Mouse (Mus musculus): Measurements from ENCODE around the gene Slc2a10. TPM values are rescaled to one million over a fixed set of nuclear protein-coding genes. Genes with fewer than 3 reads are reported as not detected.
"Not testable (repeated sequence)": the region's sequence is repeated elsewhere in the genome, so short reads cannot be mapped to it uniquely, and the experiment has no call there.

Gene Slc2a10
- polyA plus RNA-seq, 1 experiment from 2014 or later = 2.8 TPM

GRCm38 (mm10) chr2:165493587-165494210 is 9.9 kb upstream of the Slc2a10 start:
- DNase-seq (ENCODE audit: low spot score, missing footprints) (peak; percentile 93), ATAC-seq (ENCODE audit: low FRiP score) (peak; percentile 71)
- Histone ChIP-seq H3K4me3 (ENCODE audit: low read depth, low read length) (peak overlapping the region; percentile 71), H3K27ac (ENCODE audit: low read depth, low read length) (peak overlapping the region; percentile 75), H3K27me3 (ENCODE audit: control insufficient read depth, insufficient read depth, low read length) (no peaks in the 10 kb centered on the region), H3K9me3 (ENCODE audit: control insufficient read depth, low read length) (no peaks in the 10 kb centered on the region), H3K9ac (ENCODE audit: low read length) (peak overlapping the region; percentile 84), H3K4me2 (peak overlapping the region; percentile 73), H3K36me3 (ENCODE audit: control insufficient read depth, insufficient read depth, low read length) (peaks cover 5% of the 10 kb centered on the region; the same call in 1 of the 2 replicates), H3K4me1 (ENCODE audit: control insufficient read depth, insufficient read depth, low read length) (peaks cover 22% of the 10 kb centered on the region)
- WGBS = 8% methylated on average over 17 of the region's 17 CpGs

GRCm38 (mm10) chr2:165494495-165494894 is 9.1 kb upstream of the Slc2a10 start:
- WGBS = 52% methylated on average over 2 of the region's 2 CpGs
- H3K4me2 ChIP-seq = no peak overlapping the region

GRCm38 (mm10) chr2:165496251-165496650 is 7.3 kb upstream of the Slc2a10 start:
- Histone ChIP-seq H3K4me1 (ENCODE audit: control insufficient read depth, insufficient read depth, low read length) (peaks cover 22% of the 10 kb centered on the region), H3K9me3 (ENCODE audit: control insufficient read depth, low read length) (no peaks in the 10 kb centered on the region), H3K9ac (ENCODE audit: low read length) (no peak overlapping the region), H3K27ac (ENCODE audit: low read depth, low read length) (no peak overlapping the region), H3K36me3 (ENCODE audit: control insufficient read depth, insufficient read depth, low read length) (no peaks in the 10 kb centered on the region), H3K4me3 (ENCODE audit: low read depth, low read length) (no peak overlapping the region), H3K27me3 (ENCODE audit: control insufficient read depth, insufficient read depth, low read length) (no peaks in the 10 kb centered on the region), H3K4me2 (no peak overlapping the region)
- DNase-seq (ENCODE audit: low spot score, missing footprints) (peak; percentile 88), ATAC-seq (ENCODE audit: low FRiP score) (no peak)

More at GRCm38 (mm10) chr2:165494495-165494894, 9.1 kb upstream of the Slc2a10 start:
- no peak overlapping the region for H3K4me3 ChIP-seq (ENCODE audit: low read depth, low read length)
- peak overlapping the region; percentile 75 for H3K27ac ChIP-seq (ENCODE audit: low read depth, low read length)
- peaks cover 2% of the 10 kb centered on the region; the same call in 1 of the 2 replicates for H3K36me3 ChIP-seq (ENCODE audit: control insufficient read depth, insufficient read depth, low read length)
- no peak overlapping the region for H3K9ac ChIP-seq (ENCODE audit: low read length)
- no peaks in the 10 kb centered on the region for H3K9me3 ChIP-seq (ENCODE audit: control insufficient read depth, low read length)
- peaks cover 22% of the 10 kb centered on the region for H3K4me1 ChIP-seq (ENCODE audit: control insufficient read depth, insufficient read depth, low read length)
- DNase-seq (ENCODE audit: low spot score, missing footprints) (peak; percentile 82), ATAC-seq (ENCODE audit: low FRiP score) (no peak; the same call in 1 of the 2 replicates)
- H3K27me3 ChIP-seq (ENCODE audit: control insufficient read depth, insufficient read depth, low read length) = no peaks in the 10 kb centered on the region

GRCm38 (mm10) chr2:165497706-165498275 is 5.8 kb upstream of the Slc2a10 start:
- H3K4me1 ChIP-seq (ENCODE audit: control insufficient read depth, insufficient read depth, low read length) = peaks cover 14% of the 10 kb centered on the region
- no peak overlapping the region for H3K9ac ChIP-seq (ENCODE audit: low read length)
- no peaks in the 10 kb centered on the region for H3K36me3 ChIP-seq (ENCODE audit: control insufficient read depth, insufficient read depth, low read length)
- H3K4me3 ChIP-seq (ENCODE audit: low read depth, low read length) = no peak overlapping the region
- H3K9me3 ChIP-seq (ENCODE audit: control insufficient read depth, low read length) = no peaks in the 10 kb centered on the region
- DNase-seq (ENCODE audit: low spot score, missing footprints) (no peak), ATAC-seq (ENCODE audit: low FRiP score) (no peak)
- H3K27me3 ChIP-seq (ENCODE audit: control insufficient read depth, insufficient read depth, low read length) = no peaks in the 10 kb centered on the region
- no peak overlapping the region for H3K27ac ChIP-seq (ENCODE audit: low read depth, low read length)
- no peak overlapping the region for H3K4me2 ChIP-seq
- 83% methylated on average over 2 of the region's 2 CpGs for WGBS

GRCm38 (mm10) chr2:165498816-165499215 is 4.8 kb upstream of the Slc2a10 start:
- DNase-seq (ENCODE audit: low spot score, missing footprints) (peak; percentile 62), ATAC-seq (ENCODE audit: low FRiP score) (no peak)
- Histone ChIP-seq H3K4me1 (ENCODE audit: control insufficient read depth, insufficient read depth, low read length) (peaks cover 12% of the 10 kb centered on the region), H3K36me3 (ENCODE audit: control insufficient read depth, insufficient read depth, low read length) (no peaks in the 10 kb centered on the region), H3K4me2 (no peak overlapping the region), H3K9me3 (ENCODE audit: control insufficient read depth, low read length) (no peaks in the 10 kb centered on the region), H3K27me3 (ENCODE audit: control insufficient read depth, insufficient read depth, low read length) (no peaks in the 10 kb centered on the region), H3K4me3 (ENCODE audit: low read depth, low read length) (no peak overlapping the region), H3K27ac (ENCODE audit: low read depth, low read length) (no peak overlapping the region), H3K9ac (ENCODE audit: low read length) (no peak overlapping the region)
- WGBS = 85% methylated on average over 6 of the region's 6 CpGs

GRCm38 (mm10) chr2:165509686-165510085 is 6.1 kb downstream of the Slc2a10 start:
- no peak overlapping the region for H3K4me2 ChIP-seq
- H3K9ac ChIP-seq (ENCODE audit: low read length) = no peak overlapping the region
- H3K27ac ChIP-seq (ENCODE audit: low read depth, low read length) = no peak overlapping the region
- WGBS = 80% methylated on average over 9 of the region's 9 CpGs
- ATAC-seq (ENCODE audit: low FRiP score) = no peak
- no peaks in the 10 kb centered on the region for H3K36me3 ChIP-seq (ENCODE audit: control insufficient read depth, insufficient read depth, low read length)
- H3K27me3 ChIP-seq (ENCODE audit: control insufficient read depth, insufficient read depth, low read length) = no peaks in the 10 kb centered on the region
- DNase-seq (ENCODE audit: low spot score, missing footprints) = peak; percentile 44
- H3K4me3 ChIP-seq (ENCODE audit: low read depth, low read length) = no peak overlapping the region
- H3K4me1 ChIP-seq (ENCODE audit: control insufficient read depth, insufficient read depth, low read length) = 0 out of 2 replicates have a peak, but pooled peaks cover 2% of the 10 kb centered on the region
- H3K9me3 ChIP-seq (ENCODE audit: control insufficient read depth, low read length) = no peaks in the 10 kb centered on the region

GRCm38 (mm10) chr2:165510466-165510865 is 6.9 kb downstream of the Slc2a10 start:
- H3K36me3 ChIP-seq (ENCODE audit: control insufficient read depth, insufficient read depth, low read length) = no peaks in the 10 kb centered on the region
- no peak overlapping the region for H3K4me2 ChIP-seq
- no peaks in the 10 kb centered on the region for H3K9me3 ChIP-seq (ENCODE audit: control insufficient read depth, low read length)
- ATAC-seq (ENCODE audit: low FRiP score) = no peak
- 70% methylated on average over 5 of the region's 5 CpGs for WGBS
- no peaks in the 10 kb centered on the region for H3K27me3 ChIP-seq (ENCODE audit: control insufficient read depth, insufficient read depth, low read length)
- H3K9ac ChIP-seq (ENCODE audit: low read length) = no peak overlapping the region
- DNase-seq (ENCODE audit: low spot score, missing footprints) = no peak
- no peak overlapping the region for H3K27ac ChIP-seq (ENCODE audit: low read depth, low read length)
- 0 out of 2 replicates have a peak, but pooled peaks cover 2% of the 10 kb centered on the region for H3K4me1 ChIP-seq (ENCODE audit: control insufficient read depth, insufficient read depth, low read length)
- no peak overlapping the region for H3K4me3 ChIP-seq (ENCODE audit: low read depth, low read length)

- not testable (repeated sequence) for H3K4me3 ChIP-seq (ENCODE audit: low read depth, low read length); H3K4me1 ChIP-seq (ENCODE audit: control insufficient read depth, insufficient read depth, low read length); DNase-seq (ENCODE audit: low spot score, missing footprints); H3K4me2 ChIP-seq; H3K27ac ChIP-seq (ENCODE audit: low read depth, low read length); ATAC-seq (ENCODE audit: low FRiP score); H3K27me3 ChIP-seq (ENCODE audit: control insufficient read depth, insufficient read depth, low read length); H3K36me3 ChIP-seq (ENCODE audit: control insufficient read depth, insufficient read depth, low read length); H3K9me3 ChIP-seq (ENCODE audit: control insufficient read depth, low read length); H3K9ac ChIP-seq (ENCODE audit: low read length)
- WGBS = 75% methylated on average over 2 of the region's 2 CpGs
Observed at GRCm38 (mm10) chr2:165510914-165511458, 7.4 kb downstream of the Slc2a10 start.

GRCm38 (mm10) chr2:165511530-165511929 is 7.9 kb downstream of the Slc2a10 start:
- H3K27ac ChIP-seq (ENCODE audit: low read depth, low read length); DNase-seq (ENCODE audit: low spot score, missing footprints); H3K4me2 ChIP-seq; H3K9me3 ChIP-seq (ENCODE audit: control insufficient read depth, low read length); H3K4me1 ChIP-seq (ENCODE audit: control insufficient read depth, insufficient read depth, low read length); H3K4me3 ChIP-seq (ENCODE audit: low read depth, low read length); H3K9ac ChIP-seq (ENCODE audit: low read length); ATAC-seq (ENCODE audit: low FRiP score); H3K36me3 ChIP-seq (ENCODE audit: control insufficient read depth, insufficient read depth, low read length); H3K27me3 ChIP-seq (ENCODE audit: control insufficient read depth, insufficient read depth, low read length): not testable (repeated sequence)
- 89% methylated on average over 4 of the region's 4 CpGs for WGBS
